Mouse (Mus musculus) NIH3T3 (cell line): ENCODE measurements at regions not wholly inside any gene's neighbourhood (a gene's known extent, or its start where the extent isn't known, plus 50 kb on each side); places are given as distances from the start of the nearest gene placed in this dataset.
A peak's percentile ranks its signal among the peaks of the same experiment; 100 is the strongest.

ENCODE experiments used
- DNase-seq: peaks from one replicate; pipeline ENCODE4 v3.0.0-alpha.2; 2012; ENCODE audit warnings: low read depth

- no peak for DNase-seq
These were observed 89.8 kb downstream of the Kif26a start for GRCm38 (mm10) chr12:112235841-112236240.

GRCm38 (mm10) chr12:112237061-112237490 lies 91.1 kb downstream of the Kif26a start:
- no peak for DNase-seq

- DNase-seq, result no peak
These were observed 92.8 kb downstream of the Kif26a start for GRCm38 (mm10) chr12:112238834-112239233.

GRCm38 (mm10) chr12:112241740-112242171 lies 95.7 kb downstream of the Kif26a start:
- no peak for DNase-seq

- DNase-seq, result no peak
These were observed 97.2 kb downstream of the Kif26a start for GRCm38 (mm10) chr12:112243231-112243630.

- no peak for DNase-seq
These were observed 104.9 kb downstream of the Kif26a start for GRCm38 (mm10) chr12:112250894-112251293.

GRCm38 (mm10) chr12:112253461-112253860 lies 107.5 kb downstream of the Kif26a start:
- DNase-seq, result no peak

- peak; percentile 32 for DNase-seq
These were observed 109.2 kb downstream of the Kif26a start for GRCm38 (mm10) chr12:112255223-112255622.

GRCm38 (mm10) chr12:112257691-112258090 lies 111.7 kb downstream of the Kif26a start:
- DNase-seq, result no peak

GRCm38 (mm10) chr12:112263283-112264056 lies 117.5 kb downstream of the Kif26a start:
- no peak for DNase-seq

GRCm38 (mm10) chr12:112264201-112264600 lies 118.2 kb downstream of the Kif26a start:
- DNase-seq, result no peak

- DNase-seq, result no peak
These were observed 119.4 kb downstream of the Kif26a start for GRCm38 (mm10) chr12:112265289-112265969.

- DNase-seq, result no peak
These were observed 128.0 kb downstream of the Kif26a start for GRCm38 (mm10) chr12:112274026-112274425.

GRCm38 (mm10) chr12:112274756-112275155 lies 128.7 kb downstream of the Kif26a start:
- no peak for DNase-seq

- no peak for DNase-seq
These were observed 130.6 kb downstream of the Kif26a start for GRCm38 (mm10) chr12:112276651-112277050.

GRCm38 (mm10) chr12:112277511-112277910 lies 131.5 kb downstream of the Kif26a start:
- no peak for DNase-seq

GRCm38 (mm10) chr12:112285096-112285495 lies 139.1 kb downstream of the Kif26a start:
- DNase-seq, result no peak

- DNase-seq, result no peak
These were observed 142.8 kb downstream of the Kif26a start for GRCm38 (mm10) chr12:112288786-112289185.

GRCm38 (mm10) chr12:112290299-112290698 lies 144.3 kb downstream of the Kif26a start:
- peak; percentile 17 for DNase-seq

GRCm38 (mm10) chr12:112291748-112292561 lies 145.9 kb downstream of the Kif26a start:
- no peak for DNase-seq

- DNase-seq, result no peak
These were observed 147.1 kb downstream of the Kif26a start for GRCm38 (mm10) chr12:112293105-112293504.

- DNase-seq, result no peak
These were observed 149.4 kb downstream of the Kif26a start for GRCm38 (mm10) chr12:112295337-112295941.
